Mouse (Mus musculus) hindbrain, embryonic 14.5 days (tissue): ENCODE data around the gene Kdm5a. TPM values are rescaled to one million over a fixed set of nuclear protein-coding genes. Genes with fewer than 3 reads are reported as not detected.

Experiments used
- ATAC-seq: fragments of 200-750 bp; cut with Nextera tagmentation; 2 replicates; pipeline ENCODE4 v1.8.0; 2017; ENCODE audit warnings: moderate number of reproducible peaks, mild to moderate bottlenecking, moderate TSS enrichment, moderate library complexity; ENCODE audit not compliant: low FRiP score
- DNase-seq: peaks from one replicate; pipeline ENCODE4 v3.0.0-alpha.2; 2015; ENCODE audit warnings: low spot score
- H3K27ac ChIP-seq: fragments of 300-500 bp; sonication (generic); 2 replicates; pipeline ENCODE4 v1.5.1; 2014; ENCODE audit warnings: mild to moderate bottlenecking, moderate library complexity
- H3K27me3 ChIP-seq: fragments of 300-500 bp; sonication (generic); 2 replicates; pipeline ENCODE4 v1.6.1; 2014; ENCODE audit warnings: mild to moderate bottlenecking, low read length, mixed read lengths; ENCODE audit not compliant: control insufficient read depth, insufficient read depth
- H3K36me3 ChIP-seq: fragments of 300-500 bp; sonication (generic); replicated peaks from 2 replicates; pipeline ENCODE4 v1.6.1; 2014; ENCODE audit not compliant: control insufficient read depth, insufficient read depth
- H3K4me1 ChIP-seq: fragments of 300-500 bp; sonication (generic); replicated peaks from 2 replicates; pipeline ENCODE4 v1.6.1; 2014; ENCODE audit warnings: antibody characterized with exemption, low read length, mixed read lengths; ENCODE audit not compliant: control insufficient read depth, insufficient read depth
- H3K4me2 ChIP-seq: fragments of 300-500 bp; sonication (generic); replicated peaks from 2 replicates; pipeline ENCODE4 v1.6.1; 2014; ENCODE audit warnings: mild to moderate bottlenecking, moderate library complexity
- H3K4me3 ChIP-seq: fragments of 300-500 bp; sonication (generic); replicated peaks from 2 replicates; pipeline ENCODE4 v1.5.1; 2014; ENCODE audit warnings: mild to moderate bottlenecking, low read length
- H3K9ac ChIP-seq: fragments of 300-500 bp; sonication (generic); 2 replicates; pipeline ENCODE4 v1.6.1; 2014
- H3K9me3 ChIP-seq: fragments of 300-500 bp; sonication (generic); 2 replicates; pipeline ENCODE4 v1.6.1; 2016; ENCODE audit warnings: low read length; ENCODE audit not compliant: control insufficient read depth
- WGBS: fragments of 180-500 bp; shearing (Covaris S2); extraction: QIAGEN DNeasy Blood & Tissue Kit; methylation state at CpG from one replicate; pipeline ENCODE4 v1.1.7; 2014; 5-methylcytosine and 5-hydroxymethylcytosine counted together
- polyA plus RNA-seq: library from polyadenylated mRNA; unstranded; fragments of >200 nt; fragmentation: Nextera tagmentation; extraction: Ambion mirVana; gene quantifications from 2 replicates; pipeline ENCODE4 v1.2.1, GENCODE M21; 2014

Kdm5a gene
- polyA plus RNA-seq, 1 experiment from 2014 or later: 37.0 TPM

DNA sequence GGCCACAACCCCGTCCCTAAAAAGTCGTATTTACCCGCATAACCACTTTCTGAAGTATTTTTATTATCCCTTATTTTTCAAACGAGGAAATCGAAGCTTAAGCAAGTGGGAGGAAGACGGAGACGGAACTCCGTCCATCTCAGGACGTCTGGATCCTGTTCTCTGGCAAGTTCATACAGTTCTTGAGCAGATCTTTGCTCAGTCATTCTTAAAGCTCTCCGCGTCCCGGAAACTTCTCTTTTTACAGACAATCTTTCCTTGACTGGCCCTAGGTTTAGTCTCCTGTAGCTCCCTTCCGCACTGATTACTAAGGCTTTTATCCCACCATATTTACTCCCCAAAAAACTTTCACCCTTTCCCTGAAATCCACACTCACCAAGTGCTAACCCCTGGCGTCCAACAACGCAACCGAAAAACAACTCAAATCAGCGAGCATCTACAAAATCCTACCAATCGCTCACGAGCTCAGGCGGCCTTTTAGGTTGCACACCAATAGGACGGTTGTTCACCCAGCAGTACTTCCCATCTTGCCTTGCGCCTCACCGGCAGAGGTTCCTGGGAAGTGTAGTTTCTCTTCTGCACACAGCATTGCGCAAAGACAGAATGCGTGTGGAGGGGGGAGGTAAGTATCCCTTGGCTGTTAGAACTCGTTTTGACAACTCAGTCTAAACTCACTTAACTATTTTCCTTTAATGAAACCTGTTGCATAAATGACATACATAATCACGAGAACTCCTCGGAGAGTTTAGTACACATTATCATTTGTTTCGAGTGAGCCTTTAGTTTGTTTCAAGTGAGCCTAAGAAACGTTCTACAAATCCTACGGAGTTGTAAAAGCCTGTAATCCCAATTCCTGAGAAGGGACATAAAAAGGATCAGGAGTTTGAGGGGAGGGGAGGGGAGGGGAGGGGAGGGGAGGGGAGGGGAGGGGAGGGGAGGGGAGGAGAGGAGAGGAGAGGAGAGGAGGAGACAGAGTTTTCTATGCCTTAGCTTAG lies 6.7 kb upstream of the Kdm5a start:
- Histone ChIP-seq H3K4me2 (peak overlapping the region; percentile 80), H3K4me1 (peaks cover 7% of the 10 kb centered on the region), H3K9me3 (no peaks in the 10 kb centered on the region), H3K27me3 (no peaks in the 10 kb centered on the region), H3K9ac (peak overlapping the region; percentile 57), H3K36me3 (peaks cover 3% of the 10 kb centered on the region; the same call in 1 of the 2 replicates), H3K4me3 (peak overlapping the region; percentile 43), H3K27ac (peak overlapping the region; percentile 28; the same call in 1 of the 2 replicates)
- peak; percentile 91 for DNase-seq
- 2% methylated on average over 31 of the region's 31 CpGs for WGBS
- peak; percentile 95 for ATAC-seq

DNA sequence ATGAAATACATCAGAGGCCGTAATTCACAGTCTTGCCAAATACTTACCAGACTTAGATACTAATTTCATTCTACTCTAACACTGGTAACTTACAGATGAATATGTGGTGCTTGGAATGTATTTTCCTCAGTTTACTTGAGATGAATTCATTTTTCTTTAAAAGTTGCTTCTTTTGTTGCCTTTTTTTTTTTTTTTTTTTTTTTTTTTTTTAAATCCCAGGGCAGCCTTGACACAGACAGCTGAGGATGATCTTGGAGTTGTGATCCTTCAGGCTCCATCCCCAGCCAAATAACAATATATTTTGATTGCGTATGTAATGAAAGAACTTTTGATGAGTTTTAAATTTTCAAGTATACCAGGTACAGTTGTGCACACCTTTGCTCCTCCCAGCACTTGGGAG lies 1.8 kb upstream of the Kdm5a start:
- Histone ChIP-seq H3K27ac (no peak overlapping the region), H3K9ac (no peak overlapping the region), H3K4me1 (peaks cover 19% of the 10 kb centered on the region), H3K9me3 (no peaks in the 10 kb centered on the region), H3K4me3 (no peak overlapping the region), H3K4me2 (no peak overlapping the region), H3K36me3 (peaks cover 5% of the 10 kb centered on the region), H3K27me3 (no peaks in the 10 kb centered on the region)
- no peak for DNase-seq
- WGBS: 99% methylated on average over 2 of the region's 2 CpGs
- ATAC-seq: no peak

DNA sequence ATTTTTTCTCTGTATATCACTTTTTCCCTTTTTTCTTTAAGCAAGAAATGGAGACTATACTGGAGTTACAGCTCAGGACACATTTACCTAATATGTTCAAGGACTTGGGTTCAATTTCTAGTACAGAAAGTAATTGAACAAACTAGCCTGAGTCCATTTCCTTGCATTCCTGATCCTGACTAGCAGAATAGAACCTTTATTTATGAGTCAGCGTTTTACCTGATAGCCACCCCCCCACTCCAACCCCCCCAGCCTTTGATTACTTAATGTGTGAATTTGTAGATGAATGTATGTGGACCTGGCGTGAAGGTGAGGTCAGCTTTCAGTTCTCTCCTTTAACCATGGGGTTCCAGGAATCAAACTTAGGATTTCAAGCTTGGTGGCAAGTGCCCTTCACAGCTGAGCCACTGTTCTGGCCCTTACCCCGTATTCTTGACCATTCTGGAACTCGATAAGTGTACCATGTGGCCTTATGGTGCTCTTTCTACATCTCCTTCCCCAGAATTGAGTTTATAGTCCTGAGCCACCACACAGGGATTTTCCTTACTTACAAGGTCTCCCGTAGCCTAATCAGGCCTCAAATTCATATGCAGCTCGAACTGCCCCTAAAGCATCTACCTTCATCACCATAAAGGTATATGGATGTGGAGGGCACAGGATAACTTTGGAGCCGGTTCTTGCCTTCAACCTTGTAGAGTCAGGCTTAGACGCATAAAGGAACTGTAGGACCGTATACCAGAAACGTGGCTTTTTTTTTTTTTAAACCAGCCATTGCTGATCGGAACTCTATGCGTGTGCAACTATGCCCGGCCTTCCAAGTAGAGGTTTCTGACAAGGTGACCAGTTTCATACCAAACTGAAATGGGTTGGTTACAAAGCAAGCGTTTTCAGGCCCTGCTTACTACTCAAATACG lies 893 bp upstream of the Kdm5a start:
- ATAC-seq: no peak; the same call in 1 of the 2 replicates
- Histone ChIP-seq H3K9me3 (no peaks in the 10 kb centered on the region), H3K27me3 (no peaks in the 10 kb centered on the region), H3K36me3 (peaks cover 14% of the 10 kb centered on the region), H3K27ac (peak overlapping the region; percentile 96), H3K4me3 (peak overlapping the region; percentile 74), H3K9ac (peak overlapping the region; percentile 80), H3K4me2 (peak overlapping the region; percentile 77), H3K4me1 (peaks cover 19% of the 10 kb centered on the region)
- 26% methylated on average over 15 of the region's 15 CpGs for WGBS
- no peak for DNase-seq

DNA sequence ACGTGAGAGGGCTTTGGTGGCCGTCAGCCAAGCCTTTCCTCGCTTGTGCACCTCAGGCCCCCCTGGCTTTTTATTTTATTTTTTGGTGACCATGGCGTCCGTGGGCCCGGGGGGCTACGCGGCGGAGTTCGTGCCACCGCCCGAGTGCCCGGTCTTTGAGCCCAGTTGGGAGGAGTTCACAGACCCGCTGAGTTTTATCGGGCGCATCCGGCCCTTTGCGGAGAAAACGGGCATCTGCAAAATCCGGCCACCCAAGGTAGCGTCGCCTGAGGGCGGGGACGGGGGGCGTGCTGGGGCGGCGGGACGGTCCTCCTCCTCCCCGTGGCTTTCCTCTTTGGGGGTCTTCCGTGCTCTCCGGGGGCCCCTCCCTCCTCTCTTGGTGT lies 590 bp downstream of the Kdm5a start:
- peak overlapping the region; percentile 89 for H3K4me2 ChIP-seq
- H3K9ac ChIP-seq: peak overlapping the region; percentile 80
- peaks cover 19% of the 10 kb centered on the region for H3K4me1 ChIP-seq
- peak overlapping the region; percentile 74 for H3K4me3 ChIP-seq
- peak overlapping the region; percentile 96 for H3K27ac ChIP-seq
- under 1% methylated on average over 31 of the region's 31 CpGs for WGBS
- H3K27me3 ChIP-seq: no peaks in the 10 kb centered on the region
- ATAC-seq (peak; percentile 15; the same call in 1 of the 2 replicates), DNase-seq (no peak)
- peaks cover 27% of the 10 kb centered on the region for H3K36me3 ChIP-seq
- no peaks in the 10 kb centered on the region for H3K9me3 ChIP-seq

DNA sequence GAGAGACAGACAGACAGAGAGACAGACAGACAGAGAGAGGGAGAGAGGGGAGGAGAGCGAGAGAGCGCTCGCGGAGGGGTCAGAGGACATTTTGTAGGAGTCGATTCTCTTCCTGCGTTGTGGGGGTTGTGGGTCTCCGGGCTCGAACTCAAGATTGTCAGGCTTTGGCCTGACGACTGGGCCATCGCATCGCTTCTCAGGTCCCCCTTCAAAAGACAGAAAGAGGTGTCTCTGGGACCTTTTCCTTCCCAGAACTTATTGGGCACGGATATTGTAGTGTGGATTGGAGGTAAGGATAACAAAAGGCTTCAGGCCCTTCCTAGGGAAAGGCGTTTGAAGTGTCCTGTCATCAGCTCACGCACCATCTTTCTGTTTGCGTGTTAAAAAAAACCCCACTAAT lies 1.1 kb downstream of the Kdm5a start:
- ATAC-seq: no peak
- Histone ChIP-seq H3K9me3 (no peaks in the 10 kb centered on the region), H3K27me3 (no peaks in the 10 kb centered on the region), H3K27ac (no peak overlapping the region), H3K4me3 (peak overlapping the region; percentile 74), H3K9ac (peak overlapping the region; percentile 80), H3K4me1 (peaks cover 19% of the 10 kb centered on the region), H3K36me3 (peaks cover 32% of the 10 kb centered on the region), H3K4me2 (peak overlapping the region; percentile 89)
- WGBS: 7% methylated on average over 15 of the region's 15 CpGs
- DNase-seq: no peak

DNA sequence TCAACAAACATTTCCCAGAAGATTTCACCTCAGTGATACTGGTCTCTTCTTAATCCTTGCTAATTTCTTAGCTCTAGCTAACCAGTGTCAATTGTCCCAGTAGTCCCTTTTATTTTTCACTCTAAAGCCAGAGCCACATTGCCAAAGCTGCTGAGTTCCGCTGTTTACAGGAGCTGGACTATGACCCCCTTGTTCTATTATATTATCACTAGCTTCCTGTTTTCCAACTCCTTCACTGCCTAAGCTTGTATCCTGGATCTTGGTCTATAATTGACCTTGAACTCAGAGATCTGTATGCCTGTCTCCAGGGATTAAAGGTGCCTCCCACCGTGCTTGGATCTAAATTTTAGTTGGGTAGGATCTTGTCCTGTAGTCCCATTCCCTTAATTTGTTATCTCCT lies 12.8 kb downstream of the Kdm5a start:
- 100% methylated on average over 2 of the region's 2 CpGs for WGBS
- Histone ChIP-seq H3K4me2 (no peak overlapping the region), H3K4me1 (no peaks in the 10 kb centered on the region), H3K27me3 (no peaks in the 10 kb centered on the region), H3K36me3 (peaks cover 91% of the 10 kb centered on the region), H3K9me3 (no peaks in the 10 kb centered on the region), H3K4me3 (no peak overlapping the region), H3K27ac (no peak overlapping the region), H3K9ac (no peak overlapping the region)
- no peak for ATAC-seq
- DNase-seq: no peak

DNA sequence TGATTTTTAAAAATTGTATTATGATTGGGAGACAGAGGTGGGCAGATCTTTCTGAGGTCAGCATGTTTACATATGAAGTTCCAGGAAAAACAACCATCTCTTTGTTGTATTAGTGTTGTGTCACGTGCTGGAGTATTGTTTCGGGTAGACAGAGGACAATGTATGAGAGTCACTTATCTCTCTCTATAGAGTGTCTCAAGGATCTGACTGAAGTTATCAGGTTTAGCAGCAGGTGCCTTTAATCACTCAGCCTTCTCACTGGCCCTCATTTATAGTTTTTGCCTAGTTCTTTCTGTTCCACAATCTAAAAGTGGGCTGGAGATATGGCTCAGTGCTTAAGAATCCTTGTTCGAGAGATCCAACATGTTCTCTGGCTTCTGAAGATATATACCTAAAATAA lies 26.1 kb downstream of the Kdm5a start:
- Histone ChIP-seq H3K4me1 (no peaks in the 10 kb centered on the region), H3K9ac (no peak overlapping the region), H3K4me2 (no peak overlapping the region), H3K4me3 (no peak overlapping the region), H3K27ac (no peak overlapping the region), H3K27me3 (no peaks in the 10 kb centered on the region), H3K36me3 (peaks cover 84% of the 10 kb centered on the region), H3K9me3 (no peaks in the 10 kb centered on the region)
- WGBS: 90% methylated on average over 3 of the region's 3 CpGs
- DNase-seq (no peak), ATAC-seq (no peak)

DNA sequence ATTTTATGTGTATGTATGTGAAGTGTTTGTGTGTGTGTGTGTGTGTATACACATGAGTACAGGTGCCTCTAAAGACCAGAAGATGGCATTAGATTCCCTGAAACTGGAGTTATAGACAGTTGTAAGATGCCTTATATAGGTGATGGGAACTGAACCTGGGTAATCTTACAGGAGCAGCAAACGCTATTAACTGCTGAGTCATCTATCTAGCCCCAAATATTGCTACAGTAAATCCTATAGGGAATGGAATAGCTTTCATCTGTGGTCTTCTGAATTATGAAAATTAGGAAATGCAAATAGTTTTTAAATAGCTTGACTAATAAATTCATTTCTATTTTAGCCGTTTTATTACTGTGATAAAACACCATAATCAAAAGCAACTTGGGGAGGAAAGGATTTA lies 28.9 kb downstream of the Kdm5a start:
- no peaks in the 10 kb centered on the region for H3K9me3 ChIP-seq
- no peak overlapping the region for H3K4me2 ChIP-seq
- no peak for ATAC-seq
- WGBS: 91% methylated on average over 2 of the region's 2 CpGs
- H3K27me3 ChIP-seq: no peaks in the 10 kb centered on the region
- DNase-seq: no peak
- H3K9ac ChIP-seq: no peak overlapping the region
- no peaks in the 10 kb centered on the region for H3K4me1 ChIP-seq
- H3K36me3 ChIP-seq: peaks cover 90% of the 10 kb centered on the region
- no peak overlapping the region for H3K4me3 ChIP-seq
- H3K27ac ChIP-seq: no peak overlapping the region
